ENCODE assay signal across 10 mouse cellular contexts in genomic region chr5:13527037-13527464, GRCm38 (mm10).
DNase-seq lines count a peak whose midpoint lies in the region; ATAC-seq and TF ChIP-seq lines count a peak whose summit lies in the region.
"Had no signal": no experiment of that assay in that cellular context is flagged by ENCODE, and none has a peak within 500 bp of the region (broad histone marks: within the 10 kb centered on the region; RNA-seq: fewer than 3 reads in every experiment).

No protein-coding gene starts in this region.

- H3K9me3 ChIP-seq in lung, embryonic 14.5 days (ENCODE audit: low read depth, low read length), result no peaks in the 10 kb centered on the region
- H3K9me3 ChIP-seq in heart, embryonic 11.5 days (replicated peaks; ENCODE audit: control insufficient read depth, low read length), result no peaks in the 10 kb centered on the region
- no peaks in the 10 kb centered on the region for H3K9me3 ChIP-seq in megakaryocyte, embryonic 14.5 days

- no peak overlapping the region for H3K9ac ChIP-seq in lung, embryonic 14.5 days
- no peak overlapping the region for H3K9ac ChIP-seq in heart, embryonic 11.5 days (ENCODE audit: low read depth, low read length)

- no peak for TF ChIP-seq CTCF in lung, embryonic 14.5 days (IDR thresholded peaks at IDR 0.05; ENCODE audit: low read depth)

- DNase-seq in lung, embryonic 14.5 days, result peak; percentile 9
- no peak for DNase-seq in lung, postnatal 10 days
- DNase-seq in embryo, embryonic 10 days (ENCODE audit: low spot score), result peak; percentile 58
- no peak for DNase-seq in left cerebral cortex, postnatal 36 days (ENCODE audit: low spot score in 2 of 2)
- no peak for DNase-seq in gastrocnemius, adult 8-10 months (ENCODE audit: low spot score in 2 of 2)
- no peak for DNase-seq in gastrocnemius, postnatal 25 days
- DNase-seq: cerebellum, adult 9-10 months had no signal

- no peaks in the 10 kb centered on the region for H3K4me1 ChIP-seq in lung, embryonic 14.5 days (ENCODE audit: insufficient read depth)
- H3K4me1 ChIP-seq in heart, embryonic 11.5 days (ENCODE audit: control insufficient read depth, insufficient read depth, low read length), result no peaks in the 10 kb centered on the region
- H3K4me1 ChIP-seq in megakaryocyte, embryonic 14.5 days, result peaks cover 8% of the 10 kb centered on the region

- WGBS in lung, embryonic 14.5 days, result 35% methylated on average over 7 of the region's 7 CpGs
- WGBS in heart, embryonic 11.5 days (ENCODE audit: insufficient replicate concordance), result 28% methylated on average over 7 of the region's 7 CpGs

- ATAC-seq in lung, embryonic 14.5 days (ENCODE audit: insufficient read depth), result no peak
- ATAC-seq in heart, embryonic 11.5 days (replicated peaks; ENCODE audit: insufficient number of reproducible peaks, low FRiP score, low TSS enrichment), result peak; percentile 72; the same call in 1 of the 2 replicates

- H3K4me3 ChIP-seq in lung, embryonic 14.5 days (ENCODE audit: low read depth, low read length), result no peak overlapping the region
- no peak overlapping the region for H3K4me3 ChIP-seq in heart, embryonic 11.5 days (ENCODE audit: low read depth, low read length)
- H3K4me3 ChIP-seq in megakaryocyte, embryonic 14.5 days (replicated peaks), result peak overlapping the region; percentile 82

- 0 out of 2 replicates have a peak, but pooled peaks cover 6% of the 10 kb centered on the region for H3K36me3 ChIP-seq in lung, embryonic 14.5 days (ENCODE audit: insufficient read depth)
- no peaks in the 10 kb centered on the region for H3K36me3 ChIP-seq in heart, embryonic 11.5 days (ENCODE audit: control insufficient read depth, insufficient read depth, low read length)
- H3K36me3 ChIP-seq in megakaryocyte, embryonic 14.5 days (replicated peaks; ENCODE audit: low read length), result no peaks in the 10 kb centered on the region

- intact Hi-C loops in left cerebral cortex, postnatal 36 days (cut with DNase I), result no loop called here

- H3K27ac ChIP-seq in lung, embryonic 14.5 days (ENCODE audit: low read depth), result no peak overlapping the region
- peak overlapping the region; percentile 24; the same call in 1 of the 2 replicates for H3K27ac ChIP-seq in heart, embryonic 11.5 days (ENCODE audit: low read depth, low read length)
- H3K27ac ChIP-seq: macrophage had no signal

- no peak overlapping the region for H3K4me2 ChIP-seq in lung, embryonic 14.5 days
- no peak overlapping the region for H3K4me2 ChIP-seq in heart, embryonic 11.5 days

- H3K27me3 ChIP-seq in lung, embryonic 14.5 days (ENCODE audit: insufficient read depth, low read length), result no peaks in the 10 kb centered on the region
- H3K27me3 ChIP-seq in heart, embryonic 11.5 days (ENCODE audit: control insufficient read depth, insufficient read depth, low read length), result no peaks in the 10 kb centered on the region
- no peaks in the 10 kb centered on the region for H3K27me3 ChIP-seq in megakaryocyte, embryonic 14.5 days (replicated peaks)

Comparison
In these comparisons a context has a peak if more than half of its experiments do, and no peak if none do; other contexts are left out.
1. DNase-seq: peak in lung, embryonic 14.5 days (single experiment) and embryo, embryonic 10 days (single experiment); none in lung, postnatal 10 days (single experiment), left cerebral cortex, postnatal 36 days (0 of 2), gastrocnemius, adult 8-10 months (0 of 2) and gastrocnemius, postnatal 25 days (single experiment).